ENCODE assay signal across 21 mouse cellular contexts in the genomic region with DNA sequence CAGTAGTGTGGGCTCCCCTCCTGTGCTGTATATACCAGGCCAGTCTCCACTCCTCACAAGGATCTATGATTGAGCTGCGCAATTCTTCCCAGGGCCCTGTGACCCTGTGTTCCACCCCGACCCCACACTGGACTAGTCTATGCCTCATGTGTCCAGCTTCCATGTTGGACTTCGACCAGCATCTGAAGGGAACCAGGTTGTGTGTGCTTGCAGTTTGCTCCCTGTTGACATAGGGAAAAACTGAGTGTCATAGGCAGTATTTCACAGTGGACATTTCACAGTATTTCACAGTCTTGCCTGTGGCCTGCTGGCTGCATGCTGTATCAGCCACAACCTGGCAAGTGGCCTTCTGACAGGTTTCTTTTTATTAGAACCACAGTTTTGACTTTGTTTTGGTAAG. TPM values are rescaled to one million over a fixed set of nuclear protein-coding genes. Genes with fewer than 3 reads are reported as not detected.
A peak's percentile ranks its signal among the peaks of the same experiment; 100 is the strongest.
DNase-seq lines count a peak whose midpoint lies in the region; ATAC-seq and TF ChIP-seq lines count a peak whose summit lies in the region.
"Had no signal": no experiment of that assay in that cellular context is flagged by ENCODE, and none has a peak within 500 bp of the region (broad histone marks: within the 10 kb centered on the region; RNA-seq: fewer than 3 reads in every experiment).

No protein-coding gene starts in this region.

- DNase-seq in liver, postnatal 0 days: no peak
- DNase-seq in liver: no peak
- DNase-seq: adrenal gland, adult 2 months; adrenal gland, adult 8-10 months; adrenal gland, postnatal 10 days; adrenal gland, postnatal 14 days; adrenal gland, postnatal 25 days; adrenal gland, postnatal 36 days; B cell, adult 2 months; cerebellum, adult 11 months; cerebellum, adult 11-12 months; cerebellum, adult 18-20 months had no signal

- no peaks in the 10 kb centered on the region for H3K27me3 ChIP-seq in intestine, postnatal 0 days (replicated peaks; ENCODE audit: control insufficient read depth, insufficient read depth, low read length)
- H3K27me3 ChIP-seq in intestine, embryonic 15.5 days (replicated peaks): no peaks in the 10 kb centered on the region
- H3K27me3 ChIP-seq in liver, embryonic 16.5 days (ENCODE audit: control insufficient read depth, insufficient read depth, low read depth, low read length): no peaks in the 10 kb centered on the region
- H3K27me3 ChIP-seq in liver, embryonic 12.5 days (replicated peaks): no peaks in the 10 kb centered on the region
- H3K27me3 ChIP-seq in liver, postnatal 0 days (ENCODE audit: insufficient read depth, low read length): no peaks in the 10 kb centered on the region
- H3K27me3 ChIP-seq: CH12.LX, Patski had no signal

- H3K4me1 ChIP-seq in intestine, postnatal 0 days (replicated peaks; ENCODE audit: control insufficient read depth, insufficient read depth, low read length): no peaks in the 10 kb centered on the region
- 0 out of 2 replicates have a peak, but pooled peaks cover 2% of the 10 kb centered on the region for H3K4me1 ChIP-seq in intestine, embryonic 15.5 days (replicated peaks)
- peaks cover 3% of the 10 kb centered on the region; the same call in 1 of the 2 replicates for H3K4me1 ChIP-seq in liver, embryonic 16.5 days (ENCODE audit: control insufficient read depth, low read depth, low read length)
- peaks cover 6% of the 10 kb centered on the region for H3K4me1 ChIP-seq in liver, embryonic 12.5 days
- H3K4me1 ChIP-seq in liver, postnatal 0 days (ENCODE audit: insufficient read depth): 0 out of 2 replicates have a peak, but pooled peaks cover 2% of the 10 kb centered on the region

- ATAC-seq in intestine, postnatal 0 days: peak; percentile 28; the same call in 1 of the 2 replicates
- ATAC-seq in intestine, embryonic 15.5 days: no peak
- peak; percentile 68 for ATAC-seq in liver, embryonic 16.5 days (ENCODE audit: low read depth)
- no peak for ATAC-seq in liver, embryonic 12.5 days
- peak; percentile 83 for ATAC-seq in liver, postnatal 0 days
- ATAC-seq: activated CD4-positive, CD25-positive, alpha-beta regulatory T cell, adult 4 months; CD4-positive, CD25-positive, alpha-beta regulatory T cell, adult 4 months; Patski had no signal

- no peak for TF ChIP-seq CTCF in intestine, postnatal 0 days (IDR thresholded peaks at IDR 0.05; ENCODE audit: low read depth)
- TF ChIP-seq CTCF in liver, postnatal 0 days (IDR thresholded peaks at IDR 0.05; ENCODE audit: low read depth): no peak

- H3K4me3 ChIP-seq in intestine, postnatal 0 days (ENCODE audit: low read depth, low read length): no peak overlapping the region
- H3K4me3 ChIP-seq in intestine, embryonic 15.5 days (replicated peaks): no peak overlapping the region
- H3K4me3 ChIP-seq in liver, embryonic 16.5 days (ENCODE audit: low read depth, low read length): no peak overlapping the region
- H3K4me3 ChIP-seq in liver, embryonic 12.5 days: no peak overlapping the region
- H3K4me3 ChIP-seq in liver, postnatal 0 days (ENCODE audit: low read depth, low read length): no peak overlapping the region

- WGBS in intestine, postnatal 0 days: 94% methylated on average over 3 of the region's 3 CpGs
- 92% methylated on average over 3 of the region's 3 CpGs for WGBS in intestine, embryonic 15.5 days
- 65% methylated on average over 3 of the region's 3 CpGs for WGBS in liver, embryonic 16.5 days (ENCODE audit: insufficient replicate concordance)
- 84% methylated on average over 3 of the region's 3 CpGs for WGBS in liver, embryonic 12.5 days (ENCODE audit: insufficient replicate concordance)
- WGBS in liver, postnatal 0 days (ENCODE audit: insufficient replicate concordance): 71% methylated on average over 3 of the region's 3 CpGs

- H3K36me3 ChIP-seq in intestine, postnatal 0 days (ENCODE audit: control insufficient read depth, insufficient read depth): peaks cover 57% of the 10 kb centered on the region
- H3K36me3 ChIP-seq in intestine, embryonic 15.5 days: peaks cover 33% of the 10 kb centered on the region
- peaks cover 28% of the 10 kb centered on the region for H3K36me3 ChIP-seq in liver, embryonic 16.5 days (ENCODE audit: control insufficient read depth, insufficient read depth)
- H3K36me3 ChIP-seq in liver, embryonic 12.5 days: peaks cover 82% of the 10 kb centered on the region
- H3K36me3 ChIP-seq in liver, postnatal 0 days (replicated peaks; ENCODE audit: insufficient read depth, low read length): peaks cover 55% of the 10 kb centered on the region

- H3K4me2 ChIP-seq in intestine, postnatal 0 days (replicated peaks; ENCODE audit: low read depth): no peak overlapping the region
- H3K4me2 ChIP-seq in intestine, embryonic 15.5 days (replicated peaks): no peak overlapping the region
- no peak overlapping the region for H3K4me2 ChIP-seq in liver, embryonic 16.5 days (ENCODE audit: low read depth, low read length)
- H3K4me2 ChIP-seq in liver, embryonic 12.5 days: no peak overlapping the region
- no peak overlapping the region for H3K4me2 ChIP-seq in liver, postnatal 0 days (ENCODE audit: low read depth, low read length)

- H3K9me3 ChIP-seq in intestine, postnatal 0 days (ENCODE audit: control insufficient read depth): no peaks in the 10 kb centered on the region
- no peaks in the 10 kb centered on the region for H3K9me3 ChIP-seq in intestine, embryonic 15.5 days
- H3K9me3 ChIP-seq in liver, embryonic 16.5 days (replicated peaks; ENCODE audit: control insufficient read depth, low read length): no peaks in the 10 kb centered on the region
- H3K9me3 ChIP-seq in liver, embryonic 12.5 days (replicated peaks): no peaks in the 10 kb centered on the region
- H3K9me3 ChIP-seq in liver, postnatal 0 days (ENCODE audit: low read length): no peaks in the 10 kb centered on the region
- H3K9me3 ChIP-seq: G1E had no signal

- no peak for TF ChIP-seq EP300 in liver, postnatal 0 days (IDR thresholded peaks at IDR 0.05; ENCODE audit: low read depth)

- H3K9ac ChIP-seq in intestine, postnatal 0 days (ENCODE audit: low read depth, low read length): no peak overlapping the region
- H3K9ac ChIP-seq in intestine, embryonic 15.5 days: no peak overlapping the region
- no peak overlapping the region for H3K9ac ChIP-seq in liver, embryonic 16.5 days (ENCODE audit: low read depth, low read length)
- no peak overlapping the region for H3K9ac ChIP-seq in liver, embryonic 12.5 days
- no peak overlapping the region for H3K9ac ChIP-seq in liver, postnatal 0 days (replicated peaks)

- H3K27ac ChIP-seq in intestine, postnatal 0 days (ENCODE audit: low read depth, low read length): no peak overlapping the region
- H3K27ac ChIP-seq in intestine, embryonic 15.5 days: no peak overlapping the region
- H3K27ac ChIP-seq in liver, embryonic 16.5 days (ENCODE audit: low read length): no peak overlapping the region
- no peak overlapping the region for H3K27ac ChIP-seq in liver, embryonic 12.5 days
- H3K27ac ChIP-seq in liver, postnatal 0 days (ENCODE audit: low read depth): peak overlapping the region; percentile 26; the same call in 1 of the 2 replicates

RNA-seq across cellular contexts. Expression of a gene that starts 5.4 kb away (rescaled TPM):
- polyA plus RNA-seq in intestine, postnatal 0 days (2015; fragmentation: Nextera tagmentation; extraction: Ambion mirVana): 115 and 119 TPM in 2 replicates
- 147 and 152 TPM in 2 replicates for polyA plus RNA-seq in intestine, embryonic 15.5 days (2015; fragmentation: Nextera tagmentation; extraction: Ambion mirVana)
- 34.9 and 40.2 TPM in 2 replicates for polyA plus RNA-seq in liver, embryonic 16.5 days (2015; fragmentation: Nextera tagmentation; extraction: Ambion mirVana)
- polyA plus RNA-seq in liver, embryonic 12.5 days (2016; fragmentation: Nextera tagmentation; extraction: Ambion mirVana): 51.8 and 58.0 TPM in 2 replicates
- 34.3 and 39.4 TPM in 2 replicates for polyA plus RNA-seq in liver, postnatal 0 days (2015; fragmentation: Nextera tagmentation; extraction: Ambion mirVana)

RNA-seq across cellular contexts. Expression of a gene that starts 32.7 kb away (rescaled TPM):
- 22.6 and 24.2 TPM in 2 replicates for polyA plus RNA-seq in intestine, postnatal 0 days (2015; fragmentation: Nextera tagmentation; extraction: Ambion mirVana)
- polyA plus RNA-seq in intestine, embryonic 15.5 days (2015; fragmentation: Nextera tagmentation; extraction: Ambion mirVana): 49.8 and 54.5 TPM in 2 replicates
- polyA plus RNA-seq in liver, embryonic 16.5 days (2015; fragmentation: Nextera tagmentation; extraction: Ambion mirVana): 17.4 and 18.7 TPM in 2 replicates
- 48.7 and 49.8 TPM in 2 replicates for polyA plus RNA-seq in liver, embryonic 12.5 days (2016; fragmentation: Nextera tagmentation; extraction: Ambion mirVana)
- 13.9 and 15.3 TPM in 2 replicates for polyA plus RNA-seq in liver, postnatal 0 days (2015; fragmentation: Nextera tagmentation; extraction: Ambion mirVana)

Comparison
In these comparisons a context has a peak if more than half of its experiments do, and no peak if none do; other contexts are left out.
1. ATAC-seq: peak in intestine, postnatal 0 days (single experiment), liver, embryonic 16.5 days (single experiment) and liver, postnatal 0 days (single experiment); none in intestine, embryonic 15.5 days (single experiment) and liver, embryonic 12.5 days (single experiment).